Mouse (Mus musculus) olfactory bulb, adult 2 months (tissue): ENCODE results near the gene Brms1. TPM values are rescaled to one million over a fixed set of nuclear protein-coding genes. Genes with fewer than 3 reads are reported as not detected.
"Not testable (repeated sequence)": the region's sequence is repeated elsewhere in the genome, so short reads cannot be mapped to it uniquely, and the experiment has no call there.

Experiments
- H3K27ac ChIP-seq: fragments of 200-500 bp; 2 replicates; pipeline ENCODE4 v1.5.1; 2012; ENCODE audit warnings: low read depth, low read length; ENCODE audit not compliant: insufficient read depth
- H3K4me1 ChIP-seq: fragments of 200-500 bp; 2 replicates; pipeline ENCODE4 v1.6.1; 2012; ENCODE audit warnings: low read length; ENCODE audit not compliant: control insufficient read depth, insufficient read depth
- H3K4me3 ChIP-seq: fragments of 200-500 bp; 2 replicates; pipeline ENCODE4 v1.5.1; 2012; ENCODE audit warnings: mild to moderate bottlenecking, low read depth, low read length, moderate library complexity; ENCODE audit not compliant: insufficient read depth
- CTCF ChIP-seq: fragments of 200-500 bp; IDR thresholded peaks from 2 replicates; pipeline ENCODE4 v1.5.1; 2012; ENCODE audit warnings: low read depth, mild to moderate bottlenecking, low read length, moderate library complexity; ENCODE audit not compliant: insufficient read depth
- POLR2A ChIP-seq: fragments of 200-500 bp; IDR thresholded peaks from 2 replicates; pipeline ENCODE4 v1.6.1; 2012; ENCODE audit warnings: mild to moderate bottlenecking, low read depth, low read length, moderate library complexity; ENCODE audit not compliant: insufficient read depth
- WGBS: fragments of 180-500 bp; shearing (Covaris S2); methylation state at CpG from one replicate; pipeline ENCODE4 v1.1.7; 2018; 5-methylcytosine and 5-hydroxymethylcytosine counted together
- polyA plus RNA-seq: library from polyadenylated mRNA; stranded (reverse); fragments of >200 nt; gene quantifications from 2 replicates; pipeline ENCODE4 v1.2.4, GENCODE M21; 2012; ENCODE audit warnings: low replicate concordance; ENCODE audit not compliant: missing spikeins, insufficient read depth, insufficient read length

Gene Brms1
- polyA plus RNA-seq = not detected in 2 replicates

DNA sequence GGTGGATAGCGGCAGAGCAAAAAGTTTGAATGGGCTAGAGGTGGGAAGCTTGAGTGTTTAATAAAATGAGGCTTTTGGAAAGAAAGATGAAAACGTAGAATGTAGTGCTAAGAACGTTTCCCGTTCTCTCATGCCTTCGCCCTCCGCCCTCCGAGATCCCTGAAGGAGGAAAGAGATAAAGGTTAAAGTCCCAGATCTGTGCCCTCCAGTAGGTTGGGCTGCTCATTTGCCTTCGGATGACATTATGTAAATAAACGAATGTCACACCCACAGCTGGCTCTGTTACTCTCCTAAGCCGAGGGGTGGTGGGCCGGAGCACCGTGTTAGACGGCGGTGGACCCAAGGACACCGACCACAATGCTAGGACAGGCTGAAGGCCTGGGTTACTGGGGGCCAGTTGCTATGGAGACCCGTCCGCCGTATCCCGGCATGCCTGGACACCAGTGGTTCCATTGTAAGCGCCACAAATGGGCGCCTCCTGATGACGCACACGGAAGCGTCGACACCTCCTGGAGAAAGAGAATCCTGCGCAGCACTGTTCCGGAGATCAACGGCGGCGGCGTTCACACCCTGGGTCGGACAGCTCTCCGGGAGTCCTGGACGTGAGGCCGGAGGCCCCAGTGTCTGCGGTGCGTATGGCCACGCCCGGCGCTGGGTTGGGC lies at the start of gene Brms1:
Gene Brms1 (plus strand): TSS at position 493 of the 662 bp plus-strand sequence.
- Histone ChIP-seq H3K4me3 (peak within 1 kb of the TSS; percentile 82), H3K4me1 (peaks cover 14% of the 10 kb centered on the region), H3K27ac (peak within 1 kb of the TSS; percentile 6; the same call in 1 of the 2 replicates)
- 3% methylated on average over 40 of the region's 40 CpGs for WGBS
- TF ChIP-seq POLR2A (no peak), CTCF (no peak)

DNA sequence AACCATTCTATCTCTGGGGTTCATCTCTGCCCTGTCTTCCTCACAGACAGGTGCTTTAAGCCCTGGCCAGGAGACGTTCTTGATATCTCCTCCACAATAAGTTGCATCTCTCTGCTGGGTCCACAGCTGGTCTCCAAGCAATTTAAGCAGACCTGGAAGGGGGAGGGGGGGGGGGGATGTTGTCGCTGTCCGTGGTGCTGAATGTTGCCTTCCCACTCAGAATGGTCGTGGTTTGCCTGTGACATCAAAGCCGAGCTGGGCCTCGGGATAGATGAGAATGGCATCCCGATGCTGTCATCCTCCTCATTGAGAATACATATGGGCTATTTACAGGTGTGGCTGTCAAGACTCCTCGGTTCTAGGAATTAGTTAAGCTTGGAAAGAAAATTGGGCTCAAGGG lies 48.8 kb upstream of the Brms1 start:
- peak overlapping the region; percentile 97 for H3K27ac ChIP-seq
- 8% methylated on average over 8 of the region's 8 CpGs for WGBS
- H3K4me1 ChIP-seq = peaks cover 49% of the 10 kb centered on the region
- no peak overlapping the region for H3K4me3 ChIP-seq
- no peak for TF ChIP-seq CTCF
- TF ChIP-seq POLR2A = no peak

DNA sequence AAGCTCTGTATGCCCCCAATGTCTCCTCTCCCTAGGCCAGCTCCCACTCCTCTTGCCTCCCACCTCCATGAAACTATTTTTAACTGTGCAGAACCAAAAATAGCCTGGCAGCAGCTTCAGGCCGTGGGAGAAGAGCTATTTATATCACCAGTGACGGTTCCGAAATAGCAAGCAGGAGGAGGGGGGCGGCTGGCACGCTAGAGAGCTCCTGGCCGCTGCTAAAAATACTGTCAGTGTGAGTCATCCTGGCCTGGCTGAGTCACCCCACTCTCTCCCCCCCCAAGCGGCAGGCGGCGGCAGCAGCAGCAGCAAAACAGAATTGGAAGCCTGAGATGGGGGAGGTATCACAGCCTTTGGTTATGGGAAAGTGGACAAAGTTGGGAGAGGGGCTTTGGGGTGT lies 48.2 kb upstream of the Brms1 start:
- no peak for TF ChIP-seq CTCF
- no peak for TF ChIP-seq POLR2A
- Histone ChIP-seq H3K4me1 (peaks cover 49% of the 10 kb centered on the region), H3K4me3 (peak overlapping the region; percentile 22), H3K27ac (peak overlapping the region; percentile 100)
- WGBS = 2% methylated on average over 9 of the region's 9 CpGs

DNA sequence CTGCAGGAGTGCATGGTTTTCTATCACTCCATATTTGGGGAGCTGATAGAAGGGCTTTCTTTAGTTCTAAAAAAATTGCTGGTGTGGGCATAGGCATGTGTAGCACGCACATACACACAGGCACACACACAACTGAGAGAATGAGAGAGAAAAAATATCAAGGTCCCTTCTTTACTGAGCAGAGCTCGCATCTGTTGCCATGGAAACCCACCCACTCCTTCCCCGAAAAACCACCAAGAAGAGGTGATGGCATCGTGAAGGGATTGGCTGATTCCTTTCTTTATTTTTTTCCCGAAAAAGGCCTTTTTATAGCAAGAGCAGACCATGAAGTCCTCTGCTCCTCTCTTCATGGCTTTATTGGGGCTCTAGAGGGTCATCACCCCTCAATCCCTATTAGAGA lies 47.1 kb upstream of the Brms1 start:
- H3K4me3 ChIP-seq = no peak overlapping the region
- TF ChIP-seq POLR2A = no peak
- TF ChIP-seq CTCF = no peak
- WGBS = 18% methylated on average over 5 of the region's 5 CpGs

DNA sequence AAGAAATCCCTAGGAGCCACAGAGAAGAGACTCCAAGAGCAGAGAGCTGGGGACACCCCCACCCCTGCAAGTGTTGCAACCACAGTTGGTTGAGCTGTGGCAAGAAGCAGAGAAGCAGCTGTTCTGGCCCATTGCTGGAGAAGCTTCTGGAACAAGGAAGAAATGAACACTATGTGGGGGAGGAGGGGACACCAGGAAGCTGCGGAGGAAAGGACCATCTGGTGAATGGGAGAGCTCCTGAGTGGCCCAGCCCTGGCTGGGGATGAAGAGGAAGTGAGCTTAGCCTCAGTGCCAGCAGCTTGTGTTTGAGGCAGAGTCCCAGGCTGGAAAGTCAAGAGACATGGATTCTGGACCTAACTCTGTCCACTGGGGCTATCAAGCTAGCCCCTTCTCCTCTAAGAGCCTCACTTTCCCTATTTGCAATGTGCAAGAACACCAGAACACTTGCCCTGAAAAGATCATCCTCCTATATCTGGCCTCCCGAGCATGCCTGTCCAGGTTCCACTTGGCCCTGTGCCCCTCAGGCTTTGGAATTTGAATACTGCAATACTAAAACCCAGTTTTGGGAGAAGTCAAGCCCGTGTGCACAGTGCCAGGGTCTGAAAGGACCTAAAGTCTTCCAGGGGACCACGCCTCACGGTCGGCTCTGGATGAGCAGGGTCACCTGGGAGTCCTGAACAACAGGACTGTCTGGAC lies 41.6 kb upstream of the Brms1 start:
- TF ChIP-seq POLR2A (no peak), CTCF (no peak)
- peak overlapping the region; percentile 94; the same call in 1 of the 2 replicates for H3K27ac ChIP-seq
- peak overlapping the region; percentile 9 for H3K4me3 ChIP-seq
- H3K4me1 ChIP-seq = peaks cover 53% of the 10 kb centered on the region
- WGBS = 66% methylated on average over 6 of the region's 6 CpGs

More for the DNA sequence above, 47.1 kb upstream of the Brms1 start:
- peak overlapping the region; percentile 100 for H3K27ac ChIP-seq
- H3K4me1 ChIP-seq = peaks cover 50% of the 10 kb centered on the region

DNA sequence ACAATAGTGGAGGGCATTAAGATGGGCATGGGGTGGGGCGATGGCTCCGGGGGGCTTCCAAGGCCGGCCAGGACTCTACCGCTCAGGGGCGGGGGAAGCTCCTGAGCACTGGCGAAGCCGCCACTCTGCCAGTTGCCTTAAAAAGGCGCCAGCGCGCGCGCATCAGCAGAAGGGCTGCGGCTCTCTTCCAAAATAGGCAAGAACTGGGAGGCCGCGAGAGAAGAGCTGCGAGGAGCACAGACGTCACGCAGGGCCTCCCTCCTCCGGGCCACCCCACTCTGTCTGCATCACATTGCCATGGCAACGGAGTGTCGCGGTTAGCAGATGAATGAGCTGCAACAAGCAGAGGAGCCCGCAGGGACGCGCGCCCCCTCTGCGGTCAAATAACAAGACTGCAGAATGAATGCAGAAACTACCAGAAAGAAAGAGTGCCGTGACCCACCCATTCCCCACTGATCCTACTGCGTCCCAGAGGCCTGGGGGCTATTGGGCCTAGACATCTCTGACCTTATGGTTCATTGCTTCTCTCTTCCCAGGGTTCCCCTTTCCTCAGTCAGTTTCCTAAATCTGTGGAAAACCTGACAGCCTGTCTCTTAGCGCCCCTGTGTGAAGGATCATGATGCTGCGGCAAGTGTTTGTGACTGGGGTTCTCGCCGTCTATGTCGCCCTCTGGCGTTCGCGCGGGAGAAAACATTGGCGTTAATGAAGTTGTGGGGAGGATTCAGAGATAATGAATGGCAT lies 39.3 kb upstream of the Brms1 start:
- Histone ChIP-seq H3K4me1 (peaks cover 42% of the 10 kb centered on the region), H3K27ac (peak overlapping the region; percentile 94), H3K4me3 (peak overlapping the region; percentile 36)
- WGBS = under 1% methylated on average over 39 of the region's 39 CpGs
- TF ChIP-seq POLR2A (peak; percentile 60; the same call in 1 of the 2 replicates), CTCF (peak; percentile 73; the same call in 1 of the 2 replicates)

DNA sequence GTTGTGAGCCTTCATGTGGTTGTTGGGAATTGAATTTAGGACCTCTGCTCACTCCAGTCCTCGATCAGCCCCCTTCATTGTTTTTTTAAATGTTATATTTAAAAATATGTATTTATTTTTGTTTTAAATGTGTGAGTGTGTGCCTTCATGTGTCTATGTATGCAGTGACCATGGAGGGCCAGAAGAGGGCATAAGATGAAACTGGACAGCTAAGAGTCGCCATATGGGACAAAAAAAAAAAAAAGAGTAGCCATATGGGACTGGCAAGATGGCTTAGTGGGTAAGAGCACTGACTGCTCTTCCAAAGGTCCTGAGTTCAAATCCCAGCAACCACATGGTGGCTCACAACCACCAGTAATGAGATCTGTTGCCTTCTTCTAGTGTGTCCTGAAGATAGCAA lies 37.5 kb upstream of the Brms1 start:
- H3K4me3 ChIP-seq, H3K27ac ChIP-seq: not testable (repeated sequence)
- peaks cover 28% of the 10 kb centered on the region for H3K4me1 ChIP-seq
- 72% methylated on average over 2 of the region's 2 CpGs for WGBS

DNA sequence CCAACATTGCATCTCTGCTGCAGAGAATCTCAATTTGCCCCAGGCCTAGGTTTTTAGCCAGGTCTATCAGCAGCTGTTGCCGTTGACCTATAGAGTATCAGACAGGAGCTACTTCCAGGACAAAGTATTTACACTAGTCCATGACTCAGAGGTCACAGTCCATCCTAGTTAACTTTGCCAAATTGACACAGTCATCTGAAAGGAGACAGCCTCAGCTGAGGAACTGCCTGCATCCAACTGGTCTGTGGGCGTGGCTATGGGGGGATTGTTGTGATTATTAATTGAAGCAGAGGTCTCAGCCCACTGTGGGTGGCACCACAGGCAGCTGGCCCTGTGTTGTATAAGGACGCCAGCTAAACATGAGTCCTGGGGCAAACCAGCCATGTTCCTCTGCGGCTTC lies 36.2 kb upstream of the Brms1 start:
- Histone ChIP-seq H3K4me3 (no peak overlapping the region), H3K27ac (no peak overlapping the region), H3K4me1 (peaks cover 15% of the 10 kb centered on the region)
- 57% methylated on average over 4 of the region's 4 CpGs for WGBS
- TF ChIP-seq POLR2A (no peak), CTCF (no peak)

DNA sequence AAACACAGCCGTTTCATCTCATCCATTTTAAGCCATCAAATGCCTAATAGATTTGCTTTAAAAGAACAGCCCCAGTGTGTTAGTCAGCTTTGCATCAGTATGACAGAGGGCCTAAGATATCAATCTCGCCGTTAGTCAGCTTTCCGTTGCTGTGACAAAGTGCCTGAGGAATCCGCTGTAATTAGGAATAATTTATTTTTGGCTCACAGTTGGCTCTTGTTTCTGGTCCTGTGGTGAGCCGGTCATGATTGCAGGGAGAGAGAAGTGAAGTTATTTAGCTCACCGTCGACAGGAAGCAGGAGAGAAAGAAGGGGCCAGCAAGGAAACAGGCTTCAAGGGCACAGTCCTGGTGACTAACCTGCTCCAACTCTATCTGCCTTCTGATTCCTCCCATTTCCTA lies 28.0 kb upstream of the Brms1 start:
- 33% methylated on average over 8 of the region's 8 CpGs for WGBS
- TF ChIP-seq CTCF (no peak), POLR2A (no peak)
- Histone ChIP-seq H3K4me3 (no peak overlapping the region), H3K4me1 (peaks cover 6% of the 10 kb centered on the region), H3K27ac (no peak overlapping the region)
